Mouse (Mus musculus) limb, embryonic 13.5 days (tissue): Measurements from ENCODE around the gene Sept1. TPM values are rescaled to one million over a fixed set of nuclear protein-coding genes. Genes with fewer than 3 reads are reported as not detected.

Experiments used
- ATAC-seq: fragments of 200-750 bp; cut with Nextera tagmentation; 2 replicates; pipeline ENCODE4 v1.8.0; 2017; ENCODE audit warnings: low read depth, moderate number of reproducible peaks, moderate TSS enrichment; ENCODE audit not compliant: low FRiP score
- H3K27ac ChIP-seq: fragments of 300-500 bp; sonication (generic); 2 replicates; pipeline ENCODE4 v1.5.1; 2015; ENCODE audit warnings: inconsistent platforms, mild to moderate bottlenecking, moderate library complexity
- H3K27me3 ChIP-seq: fragments of 300-500 bp; sonication (generic); 2 replicates; pipeline ENCODE4 v1.6.1; 2015; ENCODE audit warnings: mild to moderate bottlenecking, inconsistent platforms
- H3K36me3 ChIP-seq: fragments of 300-500 bp; sonication (generic); 2 replicates; pipeline ENCODE4 v1.6.1; 2015; ENCODE audit warnings: inconsistent platforms, mild to moderate bottlenecking, moderate library complexity
- H3K4me1 ChIP-seq: fragments of 300-500 bp; sonication (generic); 2 replicates; pipeline ENCODE4 v1.6.1; 2015; ENCODE audit warnings: inconsistent platforms
- H3K4me2 ChIP-seq: fragments of 300-500 bp; sonication (generic); replicated peaks from 2 replicates; pipeline ENCODE4 v1.6.1; 2015; ENCODE audit warnings: inconsistent platforms, mild to moderate bottlenecking, moderate library complexity
- H3K4me3 ChIP-seq: fragments of 300-500 bp; sonication (generic); 2 replicates; pipeline ENCODE4 v1.5.1; 2015; ENCODE audit warnings: moderate library complexity, mild to moderate bottlenecking, inconsistent platforms
- H3K9ac ChIP-seq: fragments of 300-500 bp; sonication (generic); 2 replicates; pipeline ENCODE4 v1.6.1; 2015; ENCODE audit warnings: mild to moderate bottlenecking, inconsistent platforms
- H3K9me3 ChIP-seq: fragments of 300-500 bp; sonication (generic); 2 replicates; pipeline ENCODE4 v1.6.1; 2016; ENCODE audit warnings: inconsistent platforms
- WGBS: fragments of 180-500 bp; shearing (Covaris S2); methylation state at CpG from one replicate; pipeline ENCODE4 v1.1.7; 2015; 5-methylcytosine and 5-hydroxymethylcytosine counted together
- polyA plus RNA-seq: library from polyadenylated mRNA; unstranded; fragments of >200 nt; fragmentation: Nextera tagmentation; extraction: Ambion mirVana; gene quantifications from 2 replicates; pipeline ENCODE4 v1.2.1, GENCODE M21; 2015

Sept1 gene
- polyA plus RNA-seq, 1 experiment from 2014 or later = 23.5 TPM

DNA sequence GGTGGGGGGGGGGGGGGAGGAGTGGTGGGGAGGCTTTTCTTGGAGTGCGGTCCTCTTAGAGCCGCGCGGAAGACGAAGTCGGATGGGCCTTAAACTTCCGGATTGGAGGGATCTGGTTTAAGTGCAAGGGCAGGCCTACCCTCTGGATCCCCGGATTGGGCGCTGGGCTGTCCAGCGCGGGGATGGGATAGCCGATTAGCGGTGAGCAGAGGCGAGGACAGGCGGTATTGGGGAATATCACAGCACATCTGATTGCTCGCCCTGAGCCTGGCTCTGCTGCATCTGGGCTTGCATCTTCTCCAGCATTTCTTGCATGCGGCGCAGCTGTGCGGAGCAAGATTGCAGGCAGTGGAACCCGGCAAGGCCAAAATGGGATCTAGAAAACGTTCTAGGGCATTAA, 18.4 kb downstream of the Sept1 start:
- WGBS = 24% methylated on average over 21 of the region's 21 CpGs
- no peak for ATAC-seq
- H3K36me3 ChIP-seq = no peaks in the 10 kb centered on the region
- H3K4me3 ChIP-seq = peak overlapping the region; percentile 42
- peaks cover 21% of the 10 kb centered on the region for H3K4me1 ChIP-seq
- no peaks in the 10 kb centered on the region for H3K9me3 ChIP-seq
- peak overlapping the region; percentile 28; the same call in 1 of the 2 replicates for H3K27ac ChIP-seq
- peak overlapping the region; percentile 67 for H3K9ac ChIP-seq
- peak overlapping the region; percentile 70 for H3K4me2 ChIP-seq
- peaks cover 9% of the 10 kb centered on the region; the same call in 1 of the 2 replicates for H3K27me3 ChIP-seq

DNA sequence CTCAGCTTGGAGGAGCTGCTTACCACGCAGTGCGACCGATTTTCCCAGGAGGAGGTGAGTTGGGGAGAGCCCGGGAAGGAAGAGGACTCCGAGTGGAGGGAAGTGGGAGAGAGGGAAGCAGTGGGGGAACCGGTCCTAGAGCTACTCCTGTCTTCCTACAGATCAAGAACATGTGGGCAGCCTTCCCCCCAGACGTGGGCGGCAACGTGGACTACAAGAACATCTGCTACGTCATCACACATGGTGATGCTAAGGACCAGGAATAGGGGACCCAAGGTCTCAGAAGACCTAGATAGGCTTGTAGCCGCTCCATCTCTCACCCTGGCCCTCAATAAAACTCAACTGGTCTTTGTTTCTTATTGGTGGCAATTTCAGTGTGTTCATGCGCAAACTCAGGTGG, 19.0 kb downstream of the Sept1 start:
- Histone ChIP-seq H3K9me3 (no peaks in the 10 kb centered on the region), H3K4me3 (peak overlapping the region; percentile 42), H3K27me3 (peaks cover 9% of the 10 kb centered on the region; the same call in 1 of the 2 replicates), H3K27ac (peak overlapping the region; percentile 39), H3K9ac (peak overlapping the region; percentile 67), H3K4me1 (peaks cover 25% of the 10 kb centered on the region), H3K4me2 (peak overlapping the region; percentile 70), H3K36me3 (no peaks in the 10 kb centered on the region)
- 44% methylated on average over 12 of the region's 12 CpGs for WGBS
- no peak for ATAC-seq

DNA sequence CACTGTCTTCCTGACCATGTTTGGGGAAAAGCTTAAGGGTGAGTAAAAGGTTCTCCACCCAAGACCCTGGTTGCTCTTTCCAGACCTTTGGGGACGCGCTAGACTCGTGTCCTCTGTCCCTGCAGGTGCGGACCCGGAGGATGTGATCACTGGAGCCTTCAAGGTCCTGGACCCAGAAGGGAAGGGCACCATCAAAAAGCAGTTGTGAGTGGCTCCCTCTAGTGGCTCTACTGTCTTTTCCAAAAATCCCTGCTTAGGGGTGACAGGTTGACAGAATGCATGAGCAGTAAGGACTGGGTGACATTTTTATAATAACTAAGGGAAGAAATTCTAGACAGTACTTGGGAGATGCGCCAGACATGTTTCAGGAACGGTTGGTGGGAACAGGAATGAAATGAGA, 19.4 kb downstream of the Sept1 start:
- Histone ChIP-seq H3K27ac (0 out of 2 replicates have a peak overlapping the region, but pooled peaks have one; percentile 39), H3K9me3 (no peaks in the 10 kb centered on the region), H3K4me3 (peak overlapping the region; percentile 42), H3K4me1 (peaks cover 25% of the 10 kb centered on the region), H3K9ac (no peak overlapping the region), H3K27me3 (peaks cover 9% of the 10 kb centered on the region; the same call in 1 of the 2 replicates), H3K36me3 (no peaks in the 10 kb centered on the region), H3K4me2 (peak overlapping the region; percentile 70)
- 32% methylated on average over 7 of the region's 7 CpGs for WGBS
- ATAC-seq = no peak

DNA sequence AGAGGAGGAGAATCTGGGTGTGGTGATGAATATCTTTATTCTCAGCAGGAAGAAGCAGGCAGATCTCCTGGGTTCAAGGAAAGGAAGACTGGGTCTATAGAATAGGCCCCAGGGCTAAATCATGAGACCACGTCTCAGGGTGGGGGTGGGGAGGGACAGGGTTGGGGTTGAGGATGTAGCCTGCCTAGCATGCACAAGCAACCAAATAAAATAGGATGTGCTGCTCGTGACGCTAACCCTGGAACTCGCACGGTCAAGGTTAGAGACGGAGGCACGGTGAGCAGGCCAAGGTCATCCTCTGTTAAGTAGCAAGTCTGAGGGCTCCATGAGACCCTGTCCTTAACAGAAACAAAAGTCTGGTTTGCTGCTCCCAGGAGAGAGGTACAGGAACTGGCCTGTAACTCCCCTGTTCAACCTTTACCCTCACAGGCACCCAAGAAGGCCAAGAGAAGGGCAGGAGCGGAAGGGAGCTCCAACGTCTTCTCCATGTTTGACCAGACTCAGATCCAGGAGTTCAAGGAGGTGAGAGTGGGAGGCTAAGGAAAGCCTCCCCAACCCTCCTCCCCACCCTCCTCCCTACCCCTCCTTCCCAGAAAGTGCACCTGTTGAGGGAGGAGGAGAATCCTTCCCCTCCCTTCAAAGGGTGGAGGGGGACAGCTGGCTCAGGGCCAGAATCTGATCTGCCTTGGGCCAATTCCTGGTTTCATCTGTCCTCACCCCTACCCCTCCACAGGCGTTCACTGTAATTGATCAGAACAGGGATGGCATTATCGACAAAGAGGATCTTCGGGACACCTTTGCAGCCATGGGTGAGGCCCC, 20.3 kb downstream of the Sept1 start:
- Histone ChIP-seq H3K27me3 (peaks cover 9% of the 10 kb centered on the region; the same call in 1 of the 2 replicates), H3K36me3 (no peaks in the 10 kb centered on the region), H3K4me1 (peaks cover 25% of the 10 kb centered on the region), H3K27ac (no peak overlapping the region), H3K4me3 (peak overlapping the region; percentile 42), H3K9ac (no peak overlapping the region), H3K4me2 (no peak overlapping the region), H3K9me3 (no peaks in the 10 kb centered on the region)
- WGBS = 82% methylated on average over 12 of the region's 12 CpGs
- no peak for ATAC-seq

DNA sequence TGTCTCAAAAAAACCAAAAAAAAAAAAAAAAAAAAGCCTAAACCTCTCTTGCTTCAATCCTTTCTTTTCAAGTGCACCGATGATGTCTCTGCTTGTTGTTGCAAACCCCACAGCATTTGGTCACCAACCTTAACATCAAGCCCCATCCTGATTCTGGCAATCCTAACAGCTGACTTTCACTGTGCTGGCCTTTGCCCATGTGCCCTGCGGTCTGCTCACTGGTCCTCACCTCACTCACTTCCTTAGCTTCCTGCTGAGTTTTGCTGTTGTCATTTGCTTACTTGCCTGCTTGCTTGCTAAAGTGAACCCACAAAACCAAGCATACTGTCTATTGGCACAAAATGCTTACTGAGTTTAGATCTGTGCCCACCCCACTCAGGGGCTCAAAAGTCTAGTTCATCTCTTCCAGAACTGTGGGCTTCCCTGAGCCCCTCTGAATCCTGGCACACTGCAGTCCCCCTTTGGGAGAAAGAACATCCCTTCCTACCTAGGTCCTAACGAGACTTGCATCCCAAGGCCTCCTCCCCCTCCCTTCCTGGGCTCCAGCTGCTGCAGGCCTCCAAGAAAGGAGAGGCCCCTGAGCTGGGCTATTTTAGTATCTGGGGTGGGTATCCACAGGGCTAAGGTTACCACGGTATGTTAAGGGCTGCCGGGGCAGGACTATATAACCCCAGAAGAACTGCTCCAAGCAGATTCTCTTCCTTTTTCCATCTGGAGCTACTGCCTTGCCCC, 21.8 kb downstream of the Sept1 start:
- H3K9me3 ChIP-seq = no peaks in the 10 kb centered on the region
- H3K27me3 ChIP-seq = peaks cover 9% of the 10 kb centered on the region; the same call in 1 of the 2 replicates
- no peak overlapping the region for H3K4me2 ChIP-seq
- H3K4me1 ChIP-seq = peaks cover 36% of the 10 kb centered on the region
- 64% methylated on average over 5 of the region's 5 CpGs for WGBS
- no peak for ATAC-seq
- no peak overlapping the region for H3K4me3 ChIP-seq
- no peak overlapping the region for H3K27ac ChIP-seq
- no peaks in the 10 kb centered on the region for H3K36me3 ChIP-seq
- no peak overlapping the region for H3K9ac ChIP-seq

DNA sequence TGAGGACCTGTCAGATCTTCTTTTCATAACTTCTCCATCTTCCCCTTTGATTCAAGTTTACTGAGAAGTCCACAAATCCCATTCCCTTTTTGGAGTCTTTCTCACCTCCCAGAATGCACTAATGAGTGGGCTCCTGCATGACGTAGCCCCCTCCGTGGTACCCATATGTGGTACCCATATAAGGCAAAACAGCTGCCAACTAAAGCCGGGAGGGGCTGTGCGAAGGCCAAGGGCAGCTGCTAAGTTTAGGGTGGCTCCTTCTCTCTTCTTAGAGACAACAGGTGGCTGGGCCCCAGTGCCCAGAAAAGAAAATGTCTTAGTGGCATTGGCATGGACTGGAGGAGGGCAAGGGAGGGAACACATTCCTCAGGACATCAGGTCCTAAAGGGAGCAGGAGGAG, 22.7 kb downstream of the Sept1 start:
- WGBS = 89% methylated on average over 4 of the region's 4 CpGs
- no peak overlapping the region for H3K27ac ChIP-seq
- ATAC-seq = no peak

DNA sequence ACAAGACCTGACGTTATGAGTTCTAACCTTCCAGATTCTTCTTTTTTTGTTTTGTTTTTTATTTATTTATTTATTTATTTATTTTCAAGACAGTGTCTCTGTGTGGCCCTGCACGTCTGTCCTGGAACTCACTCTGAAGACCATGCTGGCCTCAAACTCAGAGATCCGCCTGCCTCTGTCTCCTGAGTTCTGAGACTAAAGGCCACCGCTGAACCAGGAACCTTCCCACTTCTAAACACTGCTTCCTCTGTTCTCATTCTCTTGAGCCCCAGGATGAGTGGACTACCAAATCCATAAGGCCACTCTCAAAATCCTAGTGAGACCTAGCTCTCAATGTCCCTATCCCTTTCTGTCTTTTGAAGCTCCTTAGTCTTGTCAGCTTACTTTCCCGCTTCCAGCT, 23.1 kb downstream of the Sept1 start:
- 78% methylated on average over 5 of the region's 5 CpGs for WGBS
- Histone ChIP-seq H3K4me2 (peak overlapping the region; percentile 74), H3K4me3 (peak overlapping the region; percentile 91; the same call in 1 of the 2 replicates), H3K36me3 (peaks cover 7% of the 10 kb centered on the region), H3K4me1 (peaks cover 40% of the 10 kb centered on the region), H3K27ac (peak overlapping the region; percentile 83; the same call in 1 of the 2 replicates), H3K9me3 (no peaks in the 10 kb centered on the region), H3K27me3 (peaks cover 9% of the 10 kb centered on the region; the same call in 1 of the 2 replicates), H3K9ac (no peak overlapping the region)
- ATAC-seq = no peak

More for the DNA sequence above, 22.7 kb downstream of the Sept1 start:
- Histone ChIP-seq H3K9me3 (no peaks in the 10 kb centered on the region), H3K4me3 (no peak overlapping the region), H3K4me2 (no peak overlapping the region), H3K27me3 (peaks cover 9% of the 10 kb centered on the region; the same call in 1 of the 2 replicates), H3K9ac (no peak overlapping the region), H3K4me1 (peaks cover 39% of the 10 kb centered on the region), H3K36me3 (peaks cover 2% of the 10 kb centered on the region)

DNA sequence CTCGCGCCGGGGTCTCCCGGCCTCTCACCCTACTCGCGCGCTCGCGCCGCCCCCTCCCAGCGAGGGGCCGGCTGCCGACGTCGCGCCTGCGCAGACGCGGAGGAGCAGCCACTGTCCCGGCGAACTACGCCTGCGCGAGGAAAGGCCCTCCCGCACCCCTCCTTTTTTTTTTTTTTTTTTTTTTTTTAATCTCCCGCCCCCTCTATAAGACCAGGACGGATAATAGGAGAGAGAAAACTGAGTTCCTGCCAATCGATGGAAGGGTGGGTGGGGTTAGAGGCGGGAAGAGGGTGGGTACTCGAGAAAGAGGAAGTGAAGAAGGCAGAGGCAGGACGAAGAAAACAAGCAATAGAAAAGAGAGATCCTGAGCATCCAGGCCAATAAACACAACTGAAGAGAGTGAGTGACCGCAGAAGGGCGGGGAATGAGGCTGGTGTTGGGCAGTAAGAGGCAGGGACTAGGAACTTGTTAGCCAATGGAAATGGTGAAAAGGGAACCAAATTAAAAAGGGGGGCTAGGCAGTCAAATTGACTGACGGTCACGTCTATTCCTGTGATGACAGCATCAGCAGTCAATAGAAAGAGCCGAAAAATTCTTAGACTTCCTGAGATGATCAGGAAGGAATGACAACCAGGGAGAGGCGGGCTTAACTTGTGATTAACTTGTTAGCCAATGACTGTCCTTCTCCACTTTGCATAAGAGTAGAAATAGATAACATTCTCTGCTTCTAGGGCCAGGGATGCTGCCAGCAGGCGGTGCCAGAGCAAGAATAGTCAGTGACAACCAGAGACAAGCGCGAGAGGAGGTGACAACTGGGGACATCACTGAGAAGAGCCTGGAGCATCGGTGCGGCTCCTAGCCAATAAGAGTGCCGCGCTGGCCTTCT, 24.1 kb downstream of the Sept1 start, which contains the start of gene Mylpf:
Mylpf (plus strand) TSS at position 338 of the 886 bp plus-strand sequence.
- Histone ChIP-seq H3K27me3 (0 out of 2 replicates have a peak, but pooled peaks cover 6% of the 10 kb centered on the region), H3K4me3 (peak within 1 kb of the TSS; percentile 91), H3K27ac (peak within 1 kb of the TSS; percentile 84), H3K36me3 (peaks cover 13% of the 10 kb centered on the region), H3K4me1 (peaks cover 29% of the 10 kb centered on the region), H3K4me2 (peak within 1 kb of the TSS; percentile 98), H3K9me3 (no peaks in the 10 kb centered on the region), H3K9ac (peak within 1 kb of the TSS; percentile 97)
- under 1% methylated on average over 44 of the region's 44 CpGs for WGBS
- ATAC-seq = peak; percentile 94

DNA sequence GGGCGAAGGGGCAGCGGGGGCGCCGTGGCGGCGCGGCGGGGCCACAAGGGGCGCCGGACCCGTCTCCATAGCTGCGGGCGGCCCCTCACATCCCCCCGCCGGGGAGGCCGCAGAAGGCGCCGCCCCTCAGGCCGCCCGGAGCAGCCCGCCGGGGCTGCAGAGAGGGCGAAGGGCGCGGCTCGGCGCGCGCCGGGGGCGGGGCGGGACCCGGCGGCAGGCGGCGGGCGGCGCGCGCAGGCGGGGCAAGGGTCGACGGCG, 24.7 kb downstream of the Sept1 start, which contains the start of gene Tbc1d10b:
Tbc1d10b (minus strand) TSS at position 174 of the 258 bp plus-strand sequence.
- peak within 1 kb of the TSS; percentile 97 for H3K9ac ChIP-seq
- under 1% methylated on average over 30 of the region's 44 CpGs for WGBS
- no peaks in the 10 kb centered on the region for H3K9me3 ChIP-seq
- H3K27ac ChIP-seq = peak within 1 kb of the TSS; percentile 84
- peak within 1 kb of the TSS; percentile 91 for H3K4me3 ChIP-seq
- peak within 1 kb of the TSS; percentile 98 for H3K4me2 ChIP-seq
- H3K4me1 ChIP-seq = peaks cover 28% of the 10 kb centered on the region
- ATAC-seq = peak; percentile 14
- H3K36me3 ChIP-seq = peaks cover 18% of the 10 kb centered on the region
- H3K27me3 ChIP-seq = no peaks in the 10 kb centered on the region

DNA sequence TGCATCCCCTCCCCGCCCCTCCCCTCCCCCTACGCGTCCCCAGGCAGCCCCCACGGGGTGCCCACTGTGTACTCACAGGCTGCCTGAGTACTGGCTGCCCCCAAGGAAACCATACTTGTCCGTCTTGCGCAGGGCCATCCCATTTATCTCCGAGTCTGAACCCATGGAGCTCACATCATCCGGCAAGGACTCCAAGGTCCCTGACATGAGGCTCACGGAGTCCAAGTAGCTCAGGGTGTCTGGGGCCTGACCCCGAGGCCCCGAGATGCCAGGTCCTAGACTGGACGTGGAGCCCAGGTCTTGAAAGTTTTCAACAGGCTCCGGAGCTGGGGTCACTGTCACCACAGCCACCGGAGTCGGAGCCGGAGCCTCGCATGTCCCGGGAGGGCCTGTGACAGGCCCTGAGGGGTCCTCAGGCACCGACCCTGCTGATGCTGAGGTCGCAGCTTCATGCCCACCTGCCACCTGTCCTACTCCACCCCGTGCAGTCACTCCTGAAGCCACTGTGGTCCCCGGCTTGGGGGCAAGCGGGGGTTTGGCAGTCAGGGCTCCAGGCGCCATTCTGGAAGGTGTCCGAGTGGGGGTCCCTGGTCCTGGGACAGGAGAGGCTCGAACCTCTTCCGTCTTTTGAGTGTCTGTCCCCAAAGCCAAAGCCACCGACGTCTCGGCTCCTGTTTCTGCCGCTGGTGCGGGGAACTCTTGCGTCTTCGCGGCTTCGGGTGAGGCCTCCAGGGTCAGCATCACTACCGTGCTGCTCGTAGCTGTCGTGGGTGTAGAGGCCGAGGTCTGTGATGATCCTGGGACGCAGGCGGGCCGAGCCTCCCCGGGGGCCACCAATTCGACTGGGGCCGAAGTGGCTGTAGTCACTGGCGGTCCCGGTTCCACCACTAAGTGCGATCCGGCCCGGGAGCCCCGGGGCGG, 25.3 kb downstream of the Sept1 start:
- peaks cover 24% of the 10 kb centered on the region for H3K36me3 ChIP-seq
- H3K4me2 ChIP-seq = peak overlapping the region; percentile 98
- ATAC-seq = no peak
- peak overlapping the region; percentile 84 for H3K27ac ChIP-seq
- H3K4me3 ChIP-seq = peak overlapping the region; percentile 91
- H3K9ac ChIP-seq = peak overlapping the region; percentile 97
- under 1% methylated on average over 51 of the region's 53 CpGs for WGBS
- no peaks in the 10 kb centered on the region for H3K27me3 ChIP-seq
- no peaks in the 10 kb centered on the region for H3K9me3 ChIP-seq
- peaks cover 28% of the 10 kb centered on the region for H3K4me1 ChIP-seq
